ENCODE assay signal across 24 mouse cellular contexts in the genomic region with DNA sequence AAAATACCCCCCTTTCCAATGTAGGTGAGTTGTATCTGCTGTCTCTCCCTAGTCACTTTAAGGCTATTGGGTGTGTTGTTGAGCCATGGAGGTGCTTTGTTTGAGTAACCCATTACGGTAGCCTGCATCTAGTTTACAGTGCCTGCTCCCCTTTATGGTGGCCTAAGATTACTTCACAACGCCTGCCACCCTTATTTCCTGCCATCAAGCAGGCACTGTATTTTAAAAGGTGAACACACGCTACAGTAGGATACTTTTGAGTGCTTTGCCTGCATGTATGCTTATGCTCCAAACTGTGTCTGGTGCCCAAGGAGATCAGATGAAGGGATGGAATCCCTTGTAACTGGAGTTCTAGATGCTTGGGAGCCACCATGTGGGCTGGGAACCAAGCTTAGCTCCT. TPM values are rescaled to one million over a fixed set of nuclear protein-coding genes. Genes with fewer than 3 reads are reported as not detected.
DNase-seq lines count a peak whose midpoint lies in the region; ATAC-seq lines count a peak whose summit lies in the region.
"Had no signal": no experiment of that assay in that cellular context is flagged by ENCODE, and none has a peak within 500 bp of the region (broad histone marks: within the 10 kb centered on the region; RNA-seq: fewer than 3 reads in every experiment).

No protein-coding gene starts in this region.

- no peak overlapping the region for H3K9ac ChIP-seq in embryonic facial prominence, embryonic 13.5 days
- H3K9ac ChIP-seq: forebrain, embryonic 15.5 days; heart, embryonic 12.5 days; hindbrain, embryonic 15.5 days had no signal

- WGBS in embryonic facial prominence, embryonic 13.5 days = 82% methylated on average over 3 of the region's 3 CpGs
- WGBS in embryonic facial prominence, embryonic 10.5 days = 88% methylated on average over 3 of the region's 3 CpGs

- DNase-seq in embryonic facial prominence, embryonic 10.5 days (ENCODE audit: low spot score) = no peak
- DNase-seq in CD4-positive helper T cell, adult 2 months (ENCODE audit: low read depth, low spot score) = peak; percentile 42
- DNase-seq in induced T-regulatory cell, adult 2 months (ENCODE audit: low read depth) = peak; percentile 65
- DNase-seq in thymus, postnatal 25 days = peak; percentile 58
- DNase-seq in heart, adult 18-20 months = no peak
- no peak for DNase-seq in embryo, embryonic 9.5 days (ENCODE audit: extremely low spot score)
- DNase-seq: adrenal gland, adult 8-10 months; adrenal gland, postnatal 36 days; B cell, adult 2 months; cerebellum, adult 9-10 months; cerebellum, postnatal 36 days; gastrocnemius, postnatal 36 days; heart, adult 2 months had no signal

- no peak overlapping the region for H3K4me2 ChIP-seq in embryonic facial prominence, embryonic 13.5 days
- H3K4me2 ChIP-seq: forebrain, embryonic 15.5 days; heart, embryonic 12.5 days; hindbrain, embryonic 15.5 days had no signal

- H3K9me3 ChIP-seq in embryonic facial prominence, embryonic 13.5 days = no peaks in the 10 kb centered on the region
- no peaks in the 10 kb centered on the region for H3K9me3 ChIP-seq in embryonic facial prominence, embryonic 10.5 days
- H3K9me3 ChIP-seq: forebrain, embryonic 15.5 days; heart, embryonic 12.5 days; hindbrain, embryonic 15.5 days had no signal

- peak overlapping the region; percentile 24; the same call in 1 of the 2 replicates for H3K27ac ChIP-seq in embryonic facial prominence, embryonic 13.5 days
- H3K27ac ChIP-seq in embryonic facial prominence, embryonic 10.5 days (replicated peaks) = no peak overlapping the region
- H3K27ac ChIP-seq: forebrain, embryonic 15.5 days; heart, adult 2 months; hindbrain, embryonic 15.5 days had no signal

- no peaks in the 10 kb centered on the region for H3K36me3 ChIP-seq in embryonic facial prominence, embryonic 13.5 days
- no peaks in the 10 kb centered on the region for H3K36me3 ChIP-seq in embryonic facial prominence, embryonic 10.5 days (replicated peaks)
- H3K36me3 ChIP-seq: forebrain, embryonic 15.5 days; heart, embryonic 12.5 days; hindbrain, embryonic 15.5 days had no signal

- H3K4me1 ChIP-seq in embryonic facial prominence, embryonic 13.5 days = peaks cover 14% of the 10 kb centered on the region
- peaks cover 6% of the 10 kb centered on the region; the same call in 1 of the 2 replicates for H3K4me1 ChIP-seq in embryonic facial prominence, embryonic 10.5 days
- H3K4me1 ChIP-seq: forebrain, embryonic 15.5 days; heart, embryonic 12.5 days had no signal

- no peak for ATAC-seq in embryonic facial prominence, embryonic 13.5 days (ENCODE audit: insufficient number of reproducible peaks, insufficient read depth, low FRiP score, low TSS enrichment, low read depth)
- ATAC-seq: forebrain, embryonic 15.5 days had no signal

- H3K27me3 ChIP-seq in embryonic facial prominence, embryonic 13.5 days = no peaks in the 10 kb centered on the region
- H3K27me3 ChIP-seq in embryonic facial prominence, embryonic 10.5 days (replicated peaks; ENCODE audit: low read depth, poor library complexity, severe bottlenecking) = peaks cover 13% of the 10 kb centered on the region
- H3K27me3 ChIP-seq: forebrain, embryonic 15.5 days; hindbrain, embryonic 15.5 days had no signal

- H3K4me3 ChIP-seq in embryonic facial prominence, embryonic 13.5 days = no peak overlapping the region
- H3K4me3 ChIP-seq in embryonic facial prominence, embryonic 10.5 days = no peak overlapping the region
- H3K4me3 ChIP-seq: forebrain, embryonic 15.5 days; heart, adult 2 months; heart, embryonic 12.5 days; hindbrain, embryonic 15.5 days had no signal

RNA-seq across cellular contexts. Expression of gene Enthd1, which starts 2.2 kb away (rescaled TPM):
- polyA plus RNA-seq in embryonic facial prominence, embryonic 13.5 days (2015; fragmentation: Nextera tagmentation; extraction: Ambion mirVana) = not detected in 2 replicates
- polyA plus RNA-seq in embryonic facial prominence, embryonic 10.5 days (2016; fragmentation: Nextera tagmentation; extraction: Ambion mirVana) = not detected in 2 replicates
- not detected for total RNA-seq in heart, adult 18-20 months (2021)
- total RNA-seq: adrenal gland, adult 8-10 months; adrenal gland, postnatal 36 days; gastrocnemius, adult 8-10 months; gastrocnemius, postnatal 36 days; heart, adult 2 months; heart, postnatal 25 days had no signal
- polyA plus RNA-seq: embryonic facial prominence, embryonic 11.5 days; forebrain, embryonic 11.5 days; forebrain, embryonic 15.5 days; heart, adult 2 months; heart, embryonic 12.5 days; heart, embryonic 16.5 days; hindbrain, embryonic 11.5 days; hindbrain, embryonic 15.5 days; intestine, embryonic 14.5 days had no signal

RNA-seq across cellular contexts. Expression of gene Grap2, which starts 5.3 kb away (rescaled TPM):
- 1.1 and 1.2 TPM in 2 replicates for polyA plus RNA-seq in embryonic facial prominence, embryonic 13.5 days (2015; fragmentation: Nextera tagmentation; extraction: Ambion mirVana)
- polyA plus RNA-seq in embryonic facial prominence, embryonic 10.5 days (2016; fragmentation: Nextera tagmentation; extraction: Ambion mirVana) = 0.72 and 1.0 TPM in 2 replicates
- 1 to 10 TPM; 1.0 to 3.4 TPM for total RNA-seq in heart, adult 18-20 months (2021)

Comparison
In these comparisons a context has a peak if more than half of its experiments do, and no peak if none do; other contexts are left out.
1. DNase-seq: peak in CD4-positive helper T cell, adult 2 months (single experiment), induced T-regulatory cell, adult 2 months (single experiment) and thymus, postnatal 25 days (single experiment); none in embryonic facial prominence, embryonic 10.5 days (single experiment), heart, adult 18-20 months (0 of 2) and embryo, embryonic 9.5 days (single experiment).